Mouse (Mus musculus) stomach, postnatal 0 days (tissue): ENCODE measurements at regions not wholly inside any gene's neighbourhood (a gene's known extent, or its start where the extent isn't known, plus 50 kb on each side); places are given as distances from the start of the nearest gene placed in this dataset.

Source experiments
- ATAC-seq: fragments of 200-750 bp; cut with Nextera tagmentation; 2 replicates; pipeline ENCODE4 v1.8.0; 2017; ENCODE audit not compliant: low FRiP score, low TSS enrichment
- DNase-seq: peaks from one replicate; pipeline ENCODE4 v3.0.0-alpha.2; 2016; ENCODE audit warnings: low spot score
- H3K27ac ChIP-seq: fragments of 300-500 bp; sonication (generic); replicated peaks from 2 replicates; pipeline ENCODE4 v1.5.1; 2014; ENCODE audit warnings: mild to moderate bottlenecking, control low read depth
- H3K27me3 ChIP-seq: fragments of 300-500 bp; sonication (generic); 2 replicates; pipeline ENCODE4 v1.6.1; 2014; ENCODE audit warnings: low read length; ENCODE audit not compliant: control insufficient read depth, insufficient read depth
- H3K36me3 ChIP-seq: fragments of 300-500 bp; sonication (generic); 2 replicates; pipeline ENCODE4 v1.6.1; 2014; ENCODE audit warnings: low read length, mixed read lengths; ENCODE audit not compliant: control insufficient read depth, insufficient read depth
- H3K4me1 ChIP-seq: fragments of 300-500 bp; sonication (generic); replicated peaks from 2 replicates; pipeline ENCODE4 v1.6.1; 2014; ENCODE audit warnings: antibody characterized with exemption; ENCODE audit not compliant: control insufficient read depth, insufficient read depth
- H3K4me2 ChIP-seq: fragments of 300-500 bp; sonication (generic); replicated peaks from 2 replicates; pipeline ENCODE4 v1.6.1; 2014; ENCODE audit warnings: low read depth, mild to moderate bottlenecking, control low read depth, moderate library complexity
- H3K4me3 ChIP-seq: fragments of 300-500 bp; sonication (generic); 2 replicates; pipeline ENCODE4 v1.5.1; 2014; ENCODE audit warnings: low read depth, low read length, control low read depth
- H3K9ac ChIP-seq: fragments of 300-500 bp; sonication (generic); 2 replicates; pipeline ENCODE4 v1.6.1; 2014; ENCODE audit warnings: mild to moderate bottlenecking, low read length, control low read depth, mixed read lengths
- H3K9me3 ChIP-seq: fragments of 300-500 bp; sonication (generic); 2 replicates; pipeline ENCODE4 v1.6.1; 2016; ENCODE audit warnings: low read length; ENCODE audit not compliant: control insufficient read depth
- CTCF ChIP-seq: IDR thresholded peaks from 2 replicates; pipeline ENCODE4 v1.5.1; 2016; ENCODE audit warnings: antibody characterized with exemption, low read depth, mild to moderate bottlenecking, moderate library complexity
- EP300 ChIP-seq: optimal IDR thresholded peaks from 2 replicates; pipeline ENCODE3; 2016; ENCODE audit warnings: antibody characterized with exemption
- WGBS: fragments of 180-500 bp; shearing (Covaris S2); extraction: QIAGEN DNeasy Blood & Tissue Kit; methylation state at CpG from one replicate; pipeline ENCODE4 v1.1.7; 2014; 5-methylcytosine and 5-hydroxymethylcytosine counted together

- no peak for DNase-seq
- no peak for ATAC-seq
Observed at GRCm38 (mm10) chr12:15981741-15982140, 165.0 kb upstream of the Trib2 start.

GRCm38 (mm10) chr12:15979233-15979632, 162.5 kb upstream of the Trib2 start:
- Histone ChIP-seq H3K9me3 (no peaks in the 10 kb centered on the region), H3K27ac (no peak overlapping the region), H3K4me1 (no peaks in the 10 kb centered on the region), H3K9ac (no peak overlapping the region), H3K4me2 (no peak overlapping the region), H3K36me3 (no peaks in the 10 kb centered on the region), H3K4me3 (no peak overlapping the region), H3K27me3 (no peaks in the 10 kb centered on the region)
- 89% methylated on average over 7 of the region's 7 CpGs for WGBS
- TF ChIP-seq CTCF: no peak
- ATAC-seq (no peak), DNase-seq (no peak)

More at GRCm38 (mm10) chr12:15981741-15982140, 165.0 kb upstream of the Trib2 start:
- Histone ChIP-seq H3K27ac (no peak overlapping the region), H3K9ac (no peak overlapping the region), H3K27me3 (no peaks in the 10 kb centered on the region), H3K4me1 (no peaks in the 10 kb centered on the region), H3K4me3 (no peak overlapping the region), H3K36me3 (no peaks in the 10 kb centered on the region), H3K9me3 (no peaks in the 10 kb centered on the region), H3K4me2 (no peak overlapping the region)
- 38% methylated on average over 1 of the region's 1 CpGs for WGBS
- TF ChIP-seq EP300 (no peak), CTCF (no peak)

- DNase-seq (no peak), ATAC-seq (no peak)
- Histone ChIP-seq H3K27ac (no peak overlapping the region), H3K27me3 (no peaks in the 10 kb centered on the region), H3K4me3 (no peak overlapping the region), H3K9me3 (no peaks in the 10 kb centered on the region), H3K4me1 (no peaks in the 10 kb centered on the region), H3K4me2 (no peak overlapping the region), H3K9ac (no peak overlapping the region), H3K36me3 (no peaks in the 10 kb centered on the region)
- no peak for TF ChIP-seq CTCF
- WGBS: 76% methylated on average over 3 of the region's 3 CpGs
Observed at GRCm38 (mm10) chr12:15971786-15972185, 155.1 kb upstream of the Trib2 start.

- WGBS: 24% methylated on average over 2 of the region's 2 CpGs
- H3K9me3 ChIP-seq: no peaks in the 10 kb centered on the region
- H3K4me2 ChIP-seq: no peak overlapping the region
- H3K4me3 ChIP-seq: no peak overlapping the region
- ATAC-seq (no peak), DNase-seq (no peak)
- H3K27me3 ChIP-seq: no peaks in the 10 kb centered on the region
- H3K36me3 ChIP-seq: no peaks in the 10 kb centered on the region
- no peaks in the 10 kb centered on the region for H3K4me1 ChIP-seq
- TF ChIP-seq EP300 (no peak), CTCF (no peak)
- no peak overlapping the region for H3K9ac ChIP-seq
- no peak overlapping the region for H3K27ac ChIP-seq
Observed at GRCm38 (mm10) chr12:15970262-15970661, 153.5 kb upstream of the Trib2 start.

- H3K9me3 ChIP-seq: no peaks in the 10 kb centered on the region
- 59% methylated on average over 5 of the region's 5 CpGs for WGBS
- H3K27ac ChIP-seq: no peak overlapping the region
- no peaks in the 10 kb centered on the region for H3K27me3 ChIP-seq
- ATAC-seq: no peak
- DNase-seq: no peak
- no peaks in the 10 kb centered on the region for H3K36me3 ChIP-seq
- H3K9ac ChIP-seq: no peak overlapping the region
- H3K4me3 ChIP-seq: no peak overlapping the region
- no peak for TF ChIP-seq EP300
- TF ChIP-seq CTCF: no peak
- H3K4me2 ChIP-seq: no peak overlapping the region
- no peaks in the 10 kb centered on the region for H3K4me1 ChIP-seq
Observed at GRCm38 (mm10) chr12:15967550-15968102, 150.9 kb upstream of the Trib2 start.

GRCm38 (mm10) chr12:15966631-15967030, 149.9 kb upstream of the Trib2 start:
- Histone ChIP-seq H3K9ac (no peak overlapping the region), H3K27ac (no peak overlapping the region), H3K4me1 (no peaks in the 10 kb centered on the region), H3K4me2 (no peak overlapping the region), H3K4me3 (no peak overlapping the region), H3K27me3 (no peaks in the 10 kb centered on the region), H3K36me3 (no peaks in the 10 kb centered on the region), H3K9me3 (no peaks in the 10 kb centered on the region)
- 78% methylated on average over 1 of the region's 1 CpGs for WGBS
- TF ChIP-seq EP300 (no peak), CTCF (no peak)
- no peak for ATAC-seq
- DNase-seq: no peak
